Comparison of ENCODE assay signal across 8 mouse cellular contexts in the genomic region with DNA sequence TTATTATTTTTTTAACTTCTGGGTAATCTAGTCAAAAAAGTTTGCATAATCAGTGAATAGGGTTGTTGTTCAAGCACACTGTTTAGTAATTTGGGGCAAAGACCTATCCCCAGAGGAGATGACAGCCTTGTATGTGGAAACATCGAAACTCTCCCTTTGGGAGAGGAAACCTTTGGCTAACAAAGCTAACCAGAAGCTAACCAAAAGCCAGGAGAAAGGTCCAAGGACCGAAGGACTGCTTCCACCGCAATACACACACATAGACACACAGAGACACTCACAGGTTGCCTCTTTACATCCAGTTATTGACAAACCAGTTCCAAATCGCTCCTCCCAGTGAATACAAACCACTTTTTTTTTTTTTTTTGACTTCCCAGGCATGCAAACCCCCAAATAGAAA.
DNase-seq lines count a peak whose midpoint lies in the region; ATAC-seq and TF ChIP-seq lines count a peak whose summit lies in the region.

No protein-coding gene starts in this region.

- peak overlapping the region; percentile 46 for H3K4me3 ChIP-seq in kidney, postnatal 0 days (replicated peaks; ENCODE audit: low read depth, low read length)
- H3K4me3 ChIP-seq in forebrain, embryonic 10.5 days = peak overlapping the region; percentile 65
- peak overlapping the region; percentile 45 for H3K4me3 ChIP-seq in hindbrain, embryonic 15.5 days
- H3K4me3 ChIP-seq in midbrain, embryonic 16.5 days (ENCODE audit: low read depth, low read length) = peak overlapping the region; percentile 46; the same call in 1 of the 2 replicates

- peaks cover 36% of the 10 kb centered on the region for H3K4me1 ChIP-seq in kidney, postnatal 0 days (replicated peaks; ENCODE audit: insufficient read depth, low read length)
- H3K4me1 ChIP-seq in forebrain, embryonic 10.5 days = peaks cover 41% of the 10 kb centered on the region
- H3K4me1 ChIP-seq in hindbrain, embryonic 15.5 days (replicated peaks) = peaks cover 25% of the 10 kb centered on the region
- H3K4me1 ChIP-seq in midbrain, embryonic 16.5 days (ENCODE audit: control insufficient read depth, insufficient read depth, low read length) = peaks cover 18% of the 10 kb centered on the region

- DNase-seq in kidney, postnatal 0 days (ENCODE audit: low spot score) = no peak
- no peak for DNase-seq in kidney, adult 9 months
- no peak for DNase-seq in forebrain, embryonic 10.5 days (ENCODE audit: extremely low spot score, low spot score)
- DNase-seq in MN1 (ENCODE audit: low spot score) = no peak
- no peak for DNase-seq in spleen, adult 18-20 months
- DNase-seq in cerebellum, postnatal 25 days = no peak

- no peaks in the 10 kb centered on the region for H3K36me3 ChIP-seq in kidney, postnatal 0 days (ENCODE audit: insufficient read depth, low read length)
- no peaks in the 10 kb centered on the region for H3K36me3 ChIP-seq in forebrain, embryonic 10.5 days (replicated peaks)
- no peaks in the 10 kb centered on the region for H3K36me3 ChIP-seq in hindbrain, embryonic 15.5 days
- H3K36me3 ChIP-seq in midbrain, embryonic 16.5 days (ENCODE audit: control insufficient read depth, insufficient read depth, low read length) = no peaks in the 10 kb centered on the region

- peak overlapping the region; percentile 50 for H3K9ac ChIP-seq in kidney, postnatal 0 days (ENCODE audit: low read depth, low read length)
- H3K9ac ChIP-seq in hindbrain, embryonic 15.5 days = no peak overlapping the region
- H3K9ac ChIP-seq in midbrain, embryonic 16.5 days (ENCODE audit: low read depth, low read length) = peak overlapping the region; percentile 65

- no peak for ATAC-seq in kidney, postnatal 0 days (replicated peaks; ENCODE audit: low FRiP score, low read depth)
- no peak for ATAC-seq in hindbrain, embryonic 15.5 days (ENCODE audit: low FRiP score, low read depth)
- ATAC-seq in midbrain, embryonic 16.5 days = no peak

- no peaks in the 10 kb centered on the region for H3K9me3 ChIP-seq in kidney, postnatal 0 days (replicated peaks; ENCODE audit: low read length)
- no peaks in the 10 kb centered on the region for H3K9me3 ChIP-seq in forebrain, embryonic 10.5 days
- no peaks in the 10 kb centered on the region for H3K9me3 ChIP-seq in hindbrain, embryonic 15.5 days
- no peaks in the 10 kb centered on the region for H3K9me3 ChIP-seq in midbrain, embryonic 16.5 days (replicated peaks; ENCODE audit: control insufficient read depth, low read length, poor library complexity, severe bottlenecking)

- TF ChIP-seq CTCF in kidney, postnatal 0 days (IDR thresholded peaks at IDR 0.05; ENCODE audit: low read depth) = no peak

- H3K4me2 ChIP-seq in kidney, postnatal 0 days (ENCODE audit: low read length) = peak overlapping the region; percentile 79
- peak overlapping the region; percentile 95 for H3K4me2 ChIP-seq in hindbrain, embryonic 15.5 days
- peak overlapping the region; percentile 91 for H3K4me2 ChIP-seq in midbrain, embryonic 16.5 days (ENCODE audit: low read length)

- peak overlapping the region; percentile 68; the same call in 1 of the 2 replicates for H3K27ac ChIP-seq in kidney, postnatal 0 days
- H3K27ac ChIP-seq in forebrain, embryonic 10.5 days = no peak overlapping the region
- no peak overlapping the region for H3K27ac ChIP-seq in hindbrain, embryonic 15.5 days (replicated peaks)
- no peak overlapping the region for H3K27ac ChIP-seq in midbrain, embryonic 16.5 days (ENCODE audit: low read length)

- 27% methylated on average over 4 of the region's 4 CpGs for WGBS in kidney, postnatal 0 days
- 41% methylated on average over 4 of the region's 4 CpGs for WGBS in forebrain, embryonic 10.5 days
- 38% methylated on average over 4 of the region's 4 CpGs for WGBS in hindbrain, embryonic 15.5 days
- WGBS in midbrain, embryonic 16.5 days = 30% methylated on average over 4 of the region's 4 CpGs

- no peaks in the 10 kb centered on the region for H3K27me3 ChIP-seq in kidney, postnatal 0 days (ENCODE audit: insufficient read depth, low read length)
- peaks cover 40% of the 10 kb centered on the region for H3K27me3 ChIP-seq in forebrain, embryonic 10.5 days (ENCODE audit: poor library complexity, severe bottlenecking)
- no peaks in the 10 kb centered on the region for H3K27me3 ChIP-seq in hindbrain, embryonic 15.5 days
- H3K27me3 ChIP-seq in midbrain, embryonic 16.5 days (ENCODE audit: control insufficient read depth, insufficient read depth, low read depth, low read length) = no peaks in the 10 kb centered on the region
